Mouse (Mus musculus): ENCODE results near the gene Vmn2r97.
"Not testable (repeated sequence)": the region's sequence is repeated elsewhere in the genome, so short reads cannot be mapped to it uniquely, and the experiment has no call there.

Gene Vmn2r97

GRCm38 (mm10) chr17:18914000-18914399 is at the start of gene Vmn2r97:
TSS of gene Vmn2r97 (plus strand) at chr17:18914300.
- DNase-seq (ENCODE audit: extremely low read depth, insufficient read length, low spot score): not testable (repeated sequence)

- not testable (repeated sequence) for DNase-seq (ENCODE audit: extremely low read depth, insufficient read length, low spot score)
These were observed 31.7 kb upstream of the Vmn2r97 start for GRCm38 (mm10) chr17:18882436-18882835.

DNA sequence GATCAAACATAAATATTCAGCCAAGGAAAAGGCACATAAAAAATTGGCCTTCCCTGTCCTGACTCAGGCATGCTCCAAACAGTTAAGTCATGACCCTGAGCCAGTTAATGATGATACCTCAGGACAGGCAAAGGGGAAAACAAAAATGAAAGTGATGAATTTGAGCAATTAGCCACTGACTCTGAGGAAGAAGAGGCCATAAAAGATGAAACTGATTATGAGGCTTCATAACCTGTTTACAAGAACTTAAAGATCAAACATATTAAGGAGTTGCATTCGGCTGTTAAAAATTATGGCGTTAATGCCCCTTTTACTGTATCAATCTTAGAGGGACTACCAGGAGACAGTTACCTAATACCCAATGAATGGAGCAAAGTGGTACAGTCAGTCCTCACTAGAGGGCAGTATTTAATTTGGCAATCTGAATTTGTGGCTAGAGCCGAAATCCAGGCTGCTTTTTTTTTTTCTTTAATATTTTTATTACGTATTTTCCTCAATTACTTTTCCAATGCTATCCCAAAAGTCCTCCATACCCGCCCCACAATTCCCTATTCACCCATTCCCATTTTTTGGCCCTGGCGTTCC is 24.3 kb upstream of the Vmn2r97 start:
- DNase-seq (ENCODE audit: extremely low read depth, insufficient read length, low spot score): no peak

DNA sequence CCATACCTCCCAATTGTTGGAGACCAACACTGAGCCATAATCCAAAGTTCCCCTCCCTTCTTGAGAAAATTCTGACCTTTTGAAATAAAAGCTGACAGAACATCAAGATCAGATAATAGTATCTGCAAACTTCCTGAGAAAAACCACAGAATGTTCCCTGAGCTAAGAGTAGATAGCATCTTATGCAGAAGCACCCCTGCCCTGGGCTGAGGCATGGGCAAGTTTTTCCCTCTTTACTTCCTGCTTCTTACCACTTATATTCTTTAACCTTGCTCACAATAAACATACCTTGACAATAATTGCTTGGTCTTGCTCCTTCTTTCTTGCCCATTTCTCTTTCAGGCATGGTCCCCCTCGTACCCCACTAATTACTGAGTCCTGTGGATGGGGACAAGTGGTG is 43.7 kb downstream of the Vmn2r97 start:
- not testable (repeated sequence) for DNase-seq (ENCODE audit: extremely low read depth, insufficient read length, low spot score)

DNA sequence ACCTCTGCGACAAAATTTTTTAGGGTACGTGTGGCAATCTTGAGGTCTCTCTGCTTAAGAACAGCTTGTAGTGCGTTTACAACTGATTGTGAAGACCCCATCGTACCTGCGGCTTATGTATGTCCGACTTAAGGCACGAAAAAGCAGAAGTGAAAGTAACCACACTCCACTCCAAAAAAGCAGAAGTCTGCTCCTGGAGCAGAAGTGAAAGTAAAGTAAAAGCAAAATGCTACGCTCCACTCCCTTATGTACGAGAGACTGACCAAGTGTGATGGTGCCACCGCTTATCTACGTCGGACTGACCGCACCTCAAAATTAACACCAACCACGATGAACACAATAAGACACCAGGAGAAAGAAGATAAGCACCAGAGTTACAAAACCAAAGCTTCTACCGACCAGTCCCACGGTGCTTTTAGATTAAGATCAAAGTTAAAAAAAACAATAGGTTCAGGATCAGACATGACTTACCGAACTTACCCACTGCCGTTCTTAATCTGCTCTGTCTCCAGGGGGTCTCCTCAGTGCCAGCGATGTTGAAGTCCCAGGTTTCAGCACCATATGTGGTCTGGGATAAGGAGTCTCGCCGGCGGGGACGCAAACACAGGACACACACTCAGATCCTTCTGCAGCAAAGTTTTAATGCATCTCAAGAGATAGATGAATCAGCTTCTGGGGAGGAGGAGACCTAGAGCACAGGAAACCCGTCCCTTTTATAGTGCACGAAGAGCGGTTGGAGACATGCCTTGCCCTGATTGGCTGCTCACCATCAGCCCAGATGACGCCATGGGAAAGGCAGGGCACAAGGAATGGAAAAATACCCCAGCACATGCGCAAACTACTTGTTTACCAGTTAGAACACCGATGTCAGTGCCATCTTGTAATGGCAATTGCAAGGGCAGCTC is 54.5 kb downstream of the Vmn2r97 start:
- DNase-seq (ENCODE audit: extremely low read depth, insufficient read length, low spot score): no peak

Data from 3134 (cell line).